Mouse (Mus musculus): ENCODE data around the gene Gm29776.
A peak's percentile ranks its signal among the peaks of the same experiment; 100 is the strongest.

The Gm29776 gene

DNA sequence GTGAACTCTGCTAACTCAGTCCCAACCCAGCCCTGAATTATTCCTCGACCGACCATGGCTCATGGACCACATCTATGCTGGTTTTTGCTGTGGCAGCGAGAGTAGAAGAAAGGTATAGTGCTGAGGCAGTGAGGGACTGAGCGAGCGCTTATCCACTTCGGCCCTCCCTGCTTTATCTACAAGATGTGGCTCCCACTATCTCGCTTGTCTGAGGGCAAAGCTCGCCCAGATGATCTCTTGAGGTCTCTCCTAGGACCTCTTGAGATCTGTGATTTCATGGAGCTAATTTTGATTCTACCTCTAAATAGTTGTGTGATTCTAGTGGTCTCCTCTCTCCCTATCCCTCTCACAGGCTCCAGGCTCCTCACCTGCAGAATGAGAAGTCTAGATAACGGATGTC is 10.4 kb upstream of the Gm29776 start:
- DNase-seq (ENCODE audit: low read depth), result no peak

DNA sequence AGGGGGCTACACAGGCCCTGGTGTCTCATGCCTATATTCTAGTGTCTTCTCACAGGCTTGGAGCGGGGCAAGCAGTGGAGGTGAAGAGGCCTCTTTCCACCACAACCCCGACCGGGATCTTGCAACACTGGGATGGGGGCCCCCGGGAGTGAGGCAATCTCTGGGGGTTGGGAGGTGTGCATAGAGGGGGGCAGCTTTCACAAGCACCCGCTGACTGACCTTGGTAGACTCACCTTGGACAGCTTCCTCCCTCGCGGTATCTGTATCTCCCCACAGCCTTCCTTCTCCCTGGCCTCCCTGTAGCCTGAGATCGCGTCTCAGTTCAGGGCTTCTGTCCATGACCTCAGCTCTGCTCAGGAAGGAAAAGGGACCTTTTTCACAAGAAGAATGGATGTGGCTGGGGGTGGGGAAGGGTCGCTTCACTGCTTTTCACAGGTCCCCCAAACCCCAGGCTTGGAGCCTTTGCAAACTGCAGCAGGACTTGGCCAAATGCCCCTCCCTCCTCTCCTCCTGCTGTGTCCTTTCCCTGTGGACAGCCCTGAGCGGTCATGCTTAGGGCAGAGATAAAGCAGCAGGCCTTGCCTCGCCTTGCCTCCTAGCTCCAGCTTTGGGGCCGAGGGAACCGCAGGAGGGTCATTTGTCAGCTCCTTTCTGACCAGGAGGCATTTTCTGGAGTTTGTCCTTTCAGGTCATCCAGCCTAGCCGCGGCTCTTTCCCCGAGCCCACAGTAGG is 8.1 kb upstream of the Gm29776 start:
- DNase-seq (ENCODE audit: low read depth), result no peak

DNA sequence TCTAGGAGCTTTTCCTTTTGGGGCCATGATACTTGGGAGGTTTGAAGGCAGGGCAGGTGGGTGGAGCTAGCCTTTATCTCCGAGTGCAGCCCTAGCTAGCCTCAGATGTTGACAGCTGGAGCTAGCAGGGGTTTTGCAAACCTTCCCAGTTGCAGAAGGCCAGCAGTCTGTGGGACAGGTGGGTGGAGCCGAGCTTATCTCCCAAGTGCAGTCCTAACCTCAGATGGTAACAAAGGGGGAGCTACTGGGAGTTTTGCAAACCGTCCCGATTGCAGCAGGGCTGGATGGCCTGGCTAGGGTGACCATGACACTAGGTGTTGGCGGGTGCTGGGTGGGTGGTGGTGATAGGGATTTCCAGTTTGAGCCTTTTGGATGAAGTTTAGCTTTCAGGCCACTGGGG is 7.2 kb upstream of the Gm29776 start:
- DNase-seq (ENCODE audit: low read depth), result no peak

DNA sequence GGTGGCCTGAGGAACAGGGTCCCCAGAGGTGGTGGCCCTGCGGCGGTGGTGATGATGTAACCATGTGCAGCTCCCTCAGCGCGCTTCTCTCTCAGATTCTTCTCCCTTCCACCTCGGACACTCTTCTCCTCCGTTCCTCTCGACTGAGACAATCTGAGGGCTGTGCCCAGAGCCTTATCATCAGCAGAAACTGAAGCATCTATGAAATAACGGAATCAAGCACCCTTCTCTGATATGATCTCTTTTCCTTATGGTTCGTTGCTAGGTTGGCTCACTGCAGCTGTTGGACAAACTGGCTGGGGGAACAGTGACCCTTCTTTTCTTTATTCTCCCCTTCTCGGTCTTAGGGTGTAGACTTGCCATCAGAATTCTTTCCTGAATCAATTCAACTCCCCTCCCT is 4.6 kb upstream of the Gm29776 start:
- no peak for DNase-seq (ENCODE audit: low read depth)

DNA sequence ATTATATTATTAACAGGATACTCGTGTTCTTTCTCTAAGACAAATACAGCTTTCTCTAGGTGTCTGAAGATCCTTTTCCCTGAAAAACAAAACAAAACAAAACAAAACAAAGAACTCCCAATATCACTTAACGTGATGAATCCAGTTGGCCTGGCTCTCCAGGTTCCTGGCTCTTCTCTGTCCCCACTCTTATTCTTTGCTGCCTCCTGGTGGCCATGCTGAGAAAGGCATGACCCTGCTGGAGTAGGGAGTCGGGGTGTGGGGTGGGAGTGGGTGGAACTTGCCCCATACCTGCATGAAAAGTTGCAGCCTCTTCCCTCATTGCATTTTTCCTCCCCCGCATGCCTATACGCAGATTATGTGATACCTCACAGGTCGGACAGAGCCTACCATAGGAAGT is 2.7 kb upstream of the Gm29776 start:
- peak; percentile 90 for DNase-seq (ENCODE audit: low read depth)

DNA sequence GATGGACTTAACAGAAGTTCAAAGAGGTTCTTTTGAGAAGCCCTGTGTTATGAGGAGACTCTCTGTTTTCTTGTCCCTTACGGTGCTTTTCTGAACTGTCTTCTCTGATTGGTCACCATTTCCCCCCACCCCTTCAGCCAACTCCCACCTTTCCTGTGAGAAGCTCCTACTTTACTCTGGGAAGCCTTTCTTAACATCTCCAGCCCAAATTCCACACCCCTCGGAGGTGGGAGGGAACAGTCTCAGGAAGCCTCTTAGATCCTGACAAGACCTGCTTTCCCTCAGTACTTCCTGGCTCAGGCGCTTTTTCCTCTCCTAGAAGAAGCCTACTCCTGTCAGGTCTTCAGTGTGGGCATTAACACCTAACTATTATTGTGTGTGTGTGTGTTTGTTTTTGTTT is 953 bp upstream of the Gm29776 start:
- no peak for DNase-seq (ENCODE audit: low read depth)

DNA sequence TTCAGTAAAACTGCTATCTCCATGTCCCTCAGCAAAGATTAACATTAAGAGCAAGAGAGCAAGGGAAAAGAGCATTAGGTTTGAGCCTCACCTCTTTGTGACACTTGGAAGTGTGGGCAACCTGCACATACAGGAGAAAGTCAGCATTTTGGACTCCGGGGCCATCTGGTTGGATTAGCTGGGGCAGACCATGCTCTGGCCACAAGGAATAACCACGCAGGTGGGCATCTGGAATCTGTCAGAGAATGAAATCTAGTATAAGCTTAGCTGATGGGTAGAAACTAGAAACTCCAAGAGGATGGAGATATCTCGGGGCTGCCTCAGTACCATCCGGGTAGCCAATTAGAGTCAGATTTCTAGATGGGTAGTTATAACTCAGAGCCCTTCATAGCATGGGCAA is 1.9 kb downstream of the Gm29776 start:
- no peak for DNase-seq (ENCODE audit: low read depth)

DNA sequence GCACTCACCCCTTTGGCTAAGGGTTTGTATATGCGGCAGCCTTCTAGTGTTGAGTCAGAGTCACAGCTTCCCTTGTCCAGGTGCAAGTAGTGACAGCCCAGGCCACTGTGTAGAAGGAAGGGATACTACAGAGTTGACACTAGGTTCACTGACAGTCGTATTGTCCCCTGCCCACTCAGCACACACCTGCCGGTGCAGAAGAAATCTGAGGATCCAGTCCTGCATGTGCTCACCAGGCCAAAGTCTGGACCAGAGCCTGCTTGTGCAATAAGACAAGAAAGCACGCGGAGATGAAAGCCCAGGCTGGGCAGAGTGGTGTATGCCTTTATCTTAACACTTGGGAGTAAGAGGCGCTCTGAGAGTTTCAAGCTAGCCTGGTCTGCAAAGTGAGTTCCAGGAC is 3.6 kb downstream of the Gm29776 start:
- DNase-seq (ENCODE audit: low read depth), result no peak

DNA sequence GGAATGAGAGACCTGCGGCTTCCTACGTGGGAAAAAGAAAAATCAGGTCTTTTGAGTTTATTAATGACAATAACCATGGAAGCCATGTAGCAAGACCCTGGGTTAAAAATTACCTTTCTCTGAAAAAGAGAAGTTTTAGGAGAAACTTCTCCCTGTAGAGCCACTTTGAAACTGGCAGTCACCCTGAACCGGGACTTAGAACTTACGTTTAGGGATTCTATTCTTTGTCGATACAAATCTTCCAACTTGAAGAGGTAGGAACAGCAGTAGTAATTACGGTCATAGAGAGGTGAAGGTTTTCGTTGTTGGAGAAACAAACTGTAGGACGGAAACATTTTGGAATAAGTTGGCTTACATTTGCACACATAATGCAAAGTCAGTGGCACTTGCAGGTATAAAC is 11.4 kb downstream of the Gm29776 start:
- no peak for DNase-seq (ENCODE audit: low read depth)

DNA sequence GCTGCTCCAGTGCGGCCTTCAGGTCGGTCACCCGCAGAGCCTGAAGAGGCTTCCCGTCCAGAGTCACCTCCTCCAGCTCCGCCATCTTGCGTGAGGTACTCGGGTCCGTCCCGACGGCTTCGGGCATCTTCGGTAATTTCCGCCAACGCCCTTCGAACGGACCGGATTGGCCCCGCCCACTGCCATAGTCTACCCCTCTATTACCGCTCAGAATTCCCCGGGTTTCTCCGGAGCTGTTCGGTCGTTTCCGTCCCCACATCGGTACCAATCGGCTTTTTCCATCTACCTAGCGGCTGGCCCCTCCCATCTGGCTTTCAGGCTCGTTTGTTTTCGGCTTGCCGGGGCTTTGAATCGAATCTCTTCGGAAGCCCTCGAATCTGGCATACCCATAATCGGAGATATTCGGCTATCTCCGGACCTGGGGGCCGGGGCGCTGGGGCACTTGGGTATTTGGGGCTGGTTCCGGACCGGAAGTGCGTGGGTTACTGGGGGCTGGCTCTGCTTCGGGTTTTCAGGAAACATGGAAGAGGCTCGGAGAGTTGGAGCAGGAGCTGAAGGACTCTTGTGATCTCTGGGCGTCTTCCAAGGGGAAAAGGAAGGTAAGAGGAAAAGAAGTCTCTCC is 12.0 kb downstream of the Gm29776 start, which contains the start of gene Acin1:
Gene Acin1 (minus strand): TSS at position 410 of the 622 bp plus-strand sequence.
- DNase-seq (ENCODE audit: low read depth), result peak; percentile 100

DNA sequence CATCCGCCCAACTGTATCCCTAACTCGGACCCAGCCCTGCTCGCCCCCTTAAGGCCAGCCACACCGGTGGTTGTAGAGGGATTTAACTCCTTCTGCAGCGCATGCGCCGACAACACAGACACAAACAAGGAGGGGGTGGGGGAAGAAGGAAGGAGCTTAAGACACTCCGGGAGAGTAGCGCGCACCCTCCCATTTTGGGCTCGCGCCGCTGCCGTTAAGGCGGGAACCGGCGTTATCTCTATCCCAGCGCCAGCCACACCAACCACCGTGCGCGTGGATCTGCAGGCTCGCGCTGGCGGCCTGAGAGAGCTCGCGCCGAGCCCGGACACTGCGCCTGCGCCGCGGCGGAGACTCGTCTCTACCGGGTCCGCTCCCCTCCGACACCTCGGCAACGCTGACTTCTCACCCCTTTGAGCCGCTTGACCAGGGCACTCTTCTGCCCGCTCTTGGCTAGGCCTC is 12.5 kb downstream of the Gm29776 start, which contains the start of gene 1700123O20Rik:
Gene 1700123O20Rik (plus strand): TSS at position 154 of the 459 bp plus-strand sequence.
- peak; percentile 92 for DNase-seq (ENCODE audit: low read depth)

DNA sequence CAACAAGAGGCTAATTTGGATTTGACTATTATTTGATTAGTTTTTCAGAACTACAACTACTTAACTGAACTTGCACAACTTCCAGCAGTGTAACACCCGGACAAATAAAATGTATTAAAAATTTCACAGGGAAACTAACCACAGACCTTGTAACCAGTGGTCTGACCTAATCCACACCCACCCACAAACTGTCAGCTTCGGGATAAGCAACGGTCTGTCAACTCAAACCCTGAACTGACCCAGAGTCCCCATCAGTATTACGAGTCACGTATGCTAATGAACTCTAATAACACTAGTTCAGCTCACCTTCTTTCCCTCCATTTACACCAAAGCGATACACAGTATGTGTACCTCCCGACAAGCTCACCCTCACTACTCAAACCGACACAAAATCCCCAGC is 13.2 kb downstream of the Gm29776 start:
- no peak for DNase-seq (ENCODE audit: low read depth)

DNA sequence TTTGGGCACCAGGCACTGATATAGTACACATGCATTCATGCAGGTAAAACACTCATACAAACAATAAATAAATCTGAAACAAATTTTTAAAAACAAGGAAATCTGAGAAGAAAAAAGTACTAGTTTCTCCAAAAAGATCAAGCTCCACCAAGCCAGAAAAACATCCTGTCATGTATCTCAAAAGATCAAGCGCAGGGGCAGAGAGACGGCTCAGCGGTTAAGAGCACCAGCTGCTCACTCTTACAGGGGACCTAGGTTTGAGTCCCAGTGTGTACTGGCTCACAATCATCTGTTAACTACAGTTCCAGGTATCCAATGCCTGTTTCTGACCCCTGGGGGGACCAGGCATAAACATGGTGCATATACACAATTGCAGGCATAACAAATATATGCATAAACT is 16.2 kb downstream of the Gm29776 start:
- DNase-seq (ENCODE audit: low read depth), result peak; percentile 25

DNA sequence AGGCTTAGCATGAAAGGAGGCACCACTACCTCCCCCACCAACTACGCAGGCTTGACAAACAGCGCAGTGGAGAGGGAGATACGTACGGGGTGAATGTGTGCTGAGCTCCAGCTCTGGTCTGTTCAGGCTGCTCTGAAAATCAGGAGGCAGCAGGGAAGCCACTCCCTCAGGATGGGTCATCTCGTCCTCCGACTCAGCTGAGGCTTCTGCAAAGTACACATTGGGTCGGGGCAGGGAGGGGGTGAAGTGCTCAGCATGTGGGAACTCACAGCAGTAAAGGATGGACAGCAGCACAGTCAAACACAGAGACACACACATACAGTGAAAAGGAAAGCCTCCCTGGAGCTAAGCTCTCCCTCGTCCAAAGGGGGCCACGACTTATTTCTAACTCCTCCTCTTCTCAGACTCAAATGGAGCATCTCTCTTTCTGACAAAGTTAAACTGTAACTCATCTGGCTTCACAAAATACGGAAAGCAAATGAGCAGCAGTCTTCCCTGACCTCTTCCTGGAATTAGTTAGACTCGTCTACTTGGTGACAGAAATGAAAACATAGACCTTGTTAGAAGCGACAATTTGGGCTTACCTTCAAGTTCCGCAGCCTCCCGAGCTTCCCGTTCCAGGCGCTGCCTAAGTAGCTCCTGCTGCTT is 19.9 kb downstream of the Gm29776 start:
- no peak for DNase-seq (ENCODE audit: low read depth)

DNA sequence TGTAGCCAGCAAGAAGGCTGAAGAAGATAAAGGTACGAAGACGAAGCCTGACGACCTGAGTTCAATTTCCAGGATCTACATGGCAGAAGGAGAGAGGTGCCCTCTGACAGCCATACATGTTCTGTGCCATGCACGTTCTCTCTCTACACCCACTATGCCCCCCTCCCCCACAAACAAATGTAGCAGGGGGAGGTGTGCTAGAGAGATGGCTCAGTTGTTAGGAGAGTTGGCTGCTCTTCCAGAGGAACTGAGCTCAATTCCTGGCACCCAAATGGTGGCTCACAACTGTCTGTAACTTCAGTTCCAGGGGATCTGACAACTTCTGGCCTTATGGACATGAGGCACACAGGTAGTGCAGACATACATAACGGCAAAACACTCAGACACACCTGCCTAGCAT is 22.3 kb downstream of the Gm29776 start:
- no peak for DNase-seq (ENCODE audit: low read depth)

DNA sequence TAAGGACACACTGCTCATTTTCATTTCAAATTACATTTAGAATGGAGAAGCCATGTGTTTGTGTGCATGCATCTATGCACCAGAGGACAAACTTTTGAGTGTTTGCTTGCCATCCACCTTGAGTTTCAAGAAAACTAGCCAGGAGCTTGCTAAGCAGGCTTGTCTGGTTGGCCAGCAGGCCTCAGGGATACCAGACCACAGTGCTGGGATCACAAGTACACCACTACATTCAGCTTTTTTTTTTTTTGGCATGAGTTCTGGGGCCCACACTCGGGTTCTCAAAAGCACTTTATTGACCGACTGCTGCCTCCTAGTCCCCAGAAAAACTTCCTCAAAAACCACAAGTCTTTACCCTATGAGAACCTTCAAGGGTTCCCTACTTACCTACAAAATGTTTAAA is 24.3 kb downstream of the Gm29776 start:
- DNase-seq (ENCODE audit: low read depth), result no peak

DNA sequence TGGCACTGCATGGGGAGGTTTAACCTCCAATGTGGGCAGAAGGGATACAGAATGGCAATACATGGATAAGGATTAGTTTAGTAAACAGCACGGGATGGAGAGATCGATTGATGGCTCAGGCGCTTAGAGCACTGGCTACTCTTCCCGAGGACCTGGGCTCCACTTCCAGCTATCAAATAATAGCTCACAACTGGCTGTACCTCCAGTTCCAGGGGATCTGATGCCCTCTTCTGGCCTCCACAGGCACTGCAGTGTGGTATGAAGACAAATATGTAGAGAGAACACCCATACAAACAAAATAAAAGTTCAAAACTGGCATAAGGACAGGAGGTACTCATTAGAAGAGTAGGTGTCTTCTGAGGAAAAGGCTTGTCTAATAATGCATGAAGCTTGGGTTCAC is 29.3 kb downstream of the Gm29776 start:
- peak; percentile 69 for DNase-seq (ENCODE audit: low read depth)

DNA sequence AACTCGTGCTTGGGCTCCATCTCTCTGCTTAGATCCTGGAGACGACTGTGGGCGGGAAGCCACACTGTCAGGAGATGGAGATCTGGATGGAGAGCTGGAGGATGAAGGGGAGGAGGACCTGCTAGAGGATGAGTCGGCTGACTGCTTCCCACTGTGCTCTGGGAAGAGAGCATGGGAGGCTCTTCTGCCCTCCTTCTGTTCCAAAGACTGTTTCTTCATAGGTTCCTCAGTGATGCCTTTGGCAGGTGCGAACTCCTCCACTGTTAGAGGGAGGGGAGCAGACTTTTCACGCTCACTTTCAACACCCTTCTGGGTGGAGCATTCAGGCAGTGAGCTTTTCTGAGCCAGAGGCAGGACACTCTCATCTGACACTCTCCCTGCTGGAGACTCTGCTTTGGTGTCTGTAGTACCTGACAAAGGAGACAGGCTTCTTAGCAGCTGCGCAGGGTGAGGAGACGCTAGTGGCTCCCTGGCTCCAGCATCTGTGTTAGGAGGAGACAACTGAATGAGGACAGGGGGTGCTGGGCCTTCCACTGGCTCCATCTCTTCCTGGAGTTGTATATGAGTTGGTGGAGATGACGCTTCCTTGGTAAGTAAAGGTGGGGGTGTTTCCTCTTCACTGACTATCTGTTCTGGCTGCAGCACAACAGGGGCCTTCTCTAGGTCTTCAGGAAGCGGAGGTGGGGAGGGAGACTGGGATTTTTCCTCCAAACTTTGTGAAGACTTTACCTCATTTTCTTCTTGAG is 34.0 kb downstream of the Gm29776 start:
- DNase-seq (ENCODE audit: low read depth), result no peak

DNA sequence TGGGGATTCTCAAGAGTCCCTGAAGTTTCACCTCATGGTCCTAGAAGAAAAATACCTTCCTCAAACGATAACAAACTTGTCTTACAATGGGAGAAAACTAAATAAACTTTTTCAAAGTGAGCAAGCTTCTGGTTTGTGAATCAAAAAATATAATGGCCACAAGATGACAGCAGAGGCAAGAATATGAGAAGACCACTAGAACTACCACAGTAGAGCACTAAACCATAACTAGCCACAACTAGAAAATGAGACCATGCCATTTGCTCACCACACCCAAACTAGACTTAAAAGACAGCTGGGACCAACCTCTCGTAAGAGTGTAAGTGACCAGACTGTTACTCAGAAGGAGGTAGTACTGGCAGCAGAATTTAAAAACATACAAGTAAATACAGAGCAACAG is 38.6 kb downstream of the Gm29776 start:
- DNase-seq (ENCODE audit: low read depth), result no peak

DNA sequence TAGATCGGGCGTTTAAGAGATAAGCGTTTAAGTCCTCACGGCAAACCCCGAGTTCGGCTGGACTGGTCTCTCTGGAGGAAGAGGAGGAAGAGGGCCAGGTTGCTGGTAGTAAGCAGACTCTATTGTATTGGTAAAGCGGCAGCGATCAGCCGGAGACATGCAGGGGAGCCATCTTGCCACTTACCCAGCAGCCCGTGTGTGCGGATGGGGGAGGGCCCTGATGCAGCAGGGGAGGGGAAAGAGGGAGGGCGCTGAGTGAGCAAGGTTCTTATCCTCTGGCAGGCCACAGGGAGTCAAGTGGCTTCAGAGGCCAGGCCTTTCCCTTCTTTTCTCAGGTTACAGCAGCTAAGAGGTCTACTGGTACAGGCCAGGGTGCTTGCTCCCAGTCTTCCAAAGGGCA is 45.1 kb downstream of the Gm29776 start:
- peak; percentile 87 for DNase-seq (ENCODE audit: low read depth)

DNA sequence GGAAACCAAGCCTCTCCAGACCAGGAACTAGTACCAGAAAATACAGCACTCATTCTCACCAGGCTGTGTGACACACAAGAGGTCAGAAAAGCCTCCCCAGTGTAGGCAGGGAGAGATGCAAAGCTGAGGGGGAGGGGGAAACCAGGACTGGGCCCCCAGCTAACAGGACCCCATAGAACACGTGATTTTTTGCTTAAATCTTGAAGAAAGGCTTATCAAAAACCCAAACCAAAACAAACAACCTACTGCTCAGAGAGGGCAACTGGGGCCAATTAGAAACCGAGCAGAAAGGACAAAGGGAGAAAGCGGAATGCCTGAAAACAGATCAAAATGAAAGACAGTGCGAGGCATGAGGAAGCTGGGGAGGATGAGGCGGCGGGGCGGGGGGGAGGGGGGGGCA is 45.8 kb downstream of the Gm29776 start:
- peak; percentile 40 for DNase-seq (ENCODE audit: low read depth)

DNA sequence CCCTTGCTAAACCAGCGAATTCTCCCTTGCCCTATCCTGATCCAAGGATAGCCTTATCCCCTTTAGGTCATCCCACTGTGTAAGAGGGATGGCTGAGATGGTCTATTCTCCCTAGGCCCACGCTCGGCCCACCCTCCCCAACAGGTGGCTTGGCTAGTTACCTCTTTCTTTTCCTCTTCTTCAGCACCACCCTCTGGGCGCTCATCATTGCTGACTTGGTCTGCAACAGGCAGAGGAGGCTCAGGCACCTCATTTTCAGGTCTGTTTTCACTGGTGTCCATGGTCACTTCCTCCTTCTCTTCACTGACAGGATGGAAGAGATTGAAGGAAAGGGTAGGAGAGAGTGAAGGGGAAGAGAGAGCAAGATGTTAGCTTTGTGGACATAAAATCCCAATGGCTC is 47.1 kb downstream of the Gm29776 start:
- DNase-seq (ENCODE audit: low read depth), result no peak
